Mouse (Mus musculus): Measurements from ENCODE around the gene Prdm10.

Prdm10 gene

GRCm38 (mm10) chr9:31307232-31307631 lies 26.9 kb downstream of the Prdm10 start:
- no peak for DNase-seq

GRCm38 (mm10) chr9:31309041-31309440 lies 28.7 kb downstream of the Prdm10 start:
- DNase-seq = no peak

- DNase-seq = no peak
Measured at GRCm38 (mm10) chr9:31310662-31311061, 30.3 kb downstream of the Prdm10 start.

GRCm38 (mm10) chr9:31313876-31314275 lies 33.5 kb downstream of the Prdm10 start:
- no peak for DNase-seq

- no peak for DNase-seq
Measured at GRCm38 (mm10) chr9:31315983-31316382, 35.6 kb downstream of the Prdm10 start.

GRCm38 (mm10) chr9:31318956-31319355 lies 38.6 kb downstream of the Prdm10 start:
- no peak for DNase-seq

- no peak for DNase-seq
Measured at GRCm38 (mm10) chr9:31320734-31321133, 40.4 kb downstream of the Prdm10 start.

- no peak for DNase-seq
Measured at GRCm38 (mm10) chr9:31321526-31321925, 41.2 kb downstream of the Prdm10 start.

- DNase-seq = no peak
Measured at GRCm38 (mm10) chr9:31322090-31322489, 41.8 kb downstream of the Prdm10 start.

- no peak for DNase-seq
Measured at GRCm38 (mm10) chr9:31330816-31331215, 50.5 kb downstream of the Prdm10 start.

- DNase-seq = no peak
Measured at GRCm38 (mm10) chr9:31331246-31331645, 50.9 kb downstream of the Prdm10 start.

GRCm38 (mm10) chr9:31331906-31332305 lies 51.6 kb downstream of the Prdm10 start:
- no peak for DNase-seq

GRCm38 (mm10) chr9:31332826-31333225 lies 52.5 kb downstream of the Prdm10 start:
- no peak for DNase-seq

- peak; percentile 18 for DNase-seq
Measured at GRCm38 (mm10) chr9:31334991-31335390, 54.7 kb downstream of the Prdm10 start.

GRCm38 (mm10) chr9:31344289-31344831 lies 64.0 kb downstream of the Prdm10 start:
- DNase-seq = no peak

- peak; percentile 89 for DNase-seq
Measured at GRCm38 (mm10) chr9:31346575-31347080, 66.3 kb downstream of the Prdm10 start.

- DNase-seq = no peak
Measured at GRCm38 (mm10) chr9:31348458-31348857, 68.1 kb downstream of the Prdm10 start.

- peak; percentile 92 for DNase-seq
Measured at GRCm38 (mm10) chr9:31348915-31349314, 68.6 kb downstream of the Prdm10 start.

GRCm38 (mm10) chr9:31352716-31353115 lies 72.4 kb downstream of the Prdm10 start:
- no peak for DNase-seq

- DNase-seq = no peak
Measured at GRCm38 (mm10) chr9:31353518-31353917, 73.2 kb downstream of the Prdm10 start.

- DNase-seq = no peak
Measured at GRCm38 (mm10) chr9:31354051-31354450, 73.7 kb downstream of the Prdm10 start.

- DNase-seq = peak; percentile 61
Measured at GRCm38 (mm10) chr9:31363698-31364609, 83.6 kb downstream of the Prdm10 start.

GRCm38 (mm10) chr9:31365086-31365485 lies 84.7 kb downstream of the Prdm10 start:
- DNase-seq = peak; percentile 51

GRCm38 (mm10) chr9:31371740-31372139 lies 91.4 kb downstream of the Prdm10 start:
- DNase-seq = peak; percentile 84
